ENCODE assay signal across 19 mouse cellular contexts in genomic region chr6:39273427-39273826, GRCm38 (mm10).
A peak's percentile ranks its signal among the peaks of the same experiment; 100 is the strongest.
DNase-seq lines count a peak whose midpoint lies in the region; ATAC-seq and TF ChIP-seq lines count a peak whose summit lies in the region.
"Had no signal": no experiment of that assay in that cellular context is flagged by ENCODE, and none has a peak within 500 bp of the region (broad histone marks: within the 10 kb centered on the region; RNA-seq: fewer than 3 reads in every experiment).

No protein-coding gene starts in this region.

- no peak for TF ChIP-seq EP300 in heart, adult 2 months (IDR thresholded peaks at IDR 0.05; ENCODE audit: insufficient read depth, low read depth, low read length)
- TF ChIP-seq EP300 in liver, postnatal 0 days (IDR thresholded peaks at IDR 0.05; ENCODE audit: low read depth), result no peak

- H3K9me3 ChIP-seq in heart, embryonic 11.5 days (replicated peaks; ENCODE audit: control insufficient read depth, low read length), result no peaks in the 10 kb centered on the region
- no peaks in the 10 kb centered on the region for H3K9me3 ChIP-seq in liver, postnatal 0 days (ENCODE audit: low read length)
- no peaks in the 10 kb centered on the region for H3K9me3 ChIP-seq in liver, embryonic 12.5 days (replicated peaks)
- H3K9me3 ChIP-seq in ES-E14 (ENCODE audit: control insufficient read depth, insufficient read depth, low read depth, low read length), result no peaks in the 10 kb centered on the region
- H3K9me3 ChIP-seq: embryonic facial prominence, embryonic 13.5 days; heart, embryonic 15.5 days; hindbrain, embryonic 13.5 days; midbrain, embryonic 12.5 days had no signal

- H3K36me3 ChIP-seq in heart, adult 2 months (ENCODE audit: control insufficient read depth, insufficient read depth, low read length), result no peaks in the 10 kb centered on the region
- H3K36me3 ChIP-seq in heart, embryonic 11.5 days (ENCODE audit: control insufficient read depth, insufficient read depth, low read length), result no peaks in the 10 kb centered on the region
- H3K36me3 ChIP-seq in liver, postnatal 0 days (replicated peaks; ENCODE audit: insufficient read depth, low read length), result no peaks in the 10 kb centered on the region
- H3K36me3 ChIP-seq in liver, embryonic 12.5 days, result no peaks in the 10 kb centered on the region
- H3K36me3 ChIP-seq in ES-E14 (ENCODE audit: control insufficient read depth, insufficient read depth, low read length, poor library complexity, severe bottlenecking), result no peaks in the 10 kb centered on the region
- no peaks in the 10 kb centered on the region for H3K36me3 ChIP-seq in small intestine, adult 2 months (ENCODE audit: control insufficient read depth, insufficient read depth, low read length)
- H3K36me3 ChIP-seq: embryonic facial prominence, embryonic 13.5 days; heart, embryonic 15.5 days; hindbrain, embryonic 13.5 days; midbrain, embryonic 12.5 days had no signal

- no peak overlapping the region for H3K4me3 ChIP-seq in heart, adult 2 months
- no peak overlapping the region for H3K4me3 ChIP-seq in heart, embryonic 11.5 days (ENCODE audit: low read depth, low read length)
- no peak overlapping the region for H3K4me3 ChIP-seq in liver, postnatal 0 days (ENCODE audit: low read depth, low read length)
- no peak overlapping the region for H3K4me3 ChIP-seq in liver, embryonic 12.5 days
- H3K4me3 ChIP-seq in ES-E14 (ENCODE audit: insufficient read depth in 1 of 2, low read depth in 1 of 2, low read length in 2 of 2, poor library complexity in 1 of 2, severe bottlenecking in 1 of 2), result no peak overlapping the region
- H3K4me3 ChIP-seq in small intestine, adult 2 months (ENCODE audit: low read depth, low read length), result no peak overlapping the region
- H3K4me3 ChIP-seq: embryonic facial prominence, embryonic 13.5 days; heart, embryonic 15.5 days; hindbrain, embryonic 13.5 days; midbrain, embryonic 12.5 days; myocyte had no signal

- DNase-seq in heart, adult 2 months, result no peak
- no peak for DNase-seq in liver, postnatal 0 days
- no peak for DNase-seq in ES-E14 (ENCODE audit: low read depth, low spot score)
- DNase-seq in urinary bladder, postnatal 10 days (ENCODE audit: low spot score), result no peak
- DNase-seq: cerebellum, adult 11 months; cerebellum, postnatal 36 days; lung, postnatal 14 days; retina, postnatal 1 day; spleen, adult 18-20 months; thymus, postnatal 36 days had no signal

- no peaks in the 10 kb centered on the region; the same call in 1 of the 2 replicates for H3K4me1 ChIP-seq in heart, adult 2 months (ENCODE audit: control insufficient read depth, insufficient read depth, low read length)
- no peaks in the 10 kb centered on the region for H3K4me1 ChIP-seq in heart, embryonic 11.5 days (ENCODE audit: control insufficient read depth, insufficient read depth, low read length)
- H3K4me1 ChIP-seq in liver, postnatal 0 days (ENCODE audit: insufficient read depth), result no peaks in the 10 kb centered on the region
- H3K4me1 ChIP-seq in liver, embryonic 12.5 days, result no peaks in the 10 kb centered on the region
- H3K4me1 ChIP-seq in ES-E14 (ENCODE audit: control insufficient read depth in 2 of 2, insufficient read depth in 2 of 2, low read length in 2 of 2, poor library complexity in 1 of 2), result peaks cover 0 to 18% of the 10 kb centered on the region in 2 experiments; a peak in 3 of 4 replicates
- H3K4me1 ChIP-seq in small intestine, adult 2 months (ENCODE audit: control insufficient read depth, insufficient read depth, insufficient read length, low read length), result peaks cover 20% of the 10 kb centered on the region; the same call in 1 of the 2 replicates
- H3K4me1 ChIP-seq: embryonic facial prominence, embryonic 13.5 days; heart, embryonic 15.5 days; hindbrain, embryonic 13.5 days; midbrain, embryonic 12.5 days had no signal

- H3K9ac ChIP-seq in heart, adult 2 months (ENCODE audit: low read depth, low read length), result no peak overlapping the region
- H3K9ac ChIP-seq in heart, embryonic 11.5 days (ENCODE audit: low read depth, low read length), result no peak overlapping the region
- no peak overlapping the region for H3K9ac ChIP-seq in liver, postnatal 0 days (replicated peaks)
- H3K9ac ChIP-seq in liver, embryonic 12.5 days, result no peak overlapping the region
- no peak overlapping the region for H3K9ac ChIP-seq in ES-E14 (ENCODE audit: insufficient read depth, low read depth, low read length, poor library complexity, severe bottlenecking)
- H3K9ac ChIP-seq: embryonic facial prominence, embryonic 13.5 days; heart, embryonic 15.5 days; hindbrain, embryonic 13.5 days; midbrain, embryonic 12.5 days had no signal

- no peak overlapping the region for H3K27ac ChIP-seq in heart, adult 2 months
- H3K27ac ChIP-seq in heart, embryonic 11.5 days (ENCODE audit: low read depth, low read length), result no peak overlapping the region
- H3K27ac ChIP-seq in liver, postnatal 0 days (ENCODE audit: low read depth), result no peak overlapping the region
- H3K27ac ChIP-seq in liver, embryonic 12.5 days, result no peak overlapping the region
- H3K27ac ChIP-seq in ES-E14 (ENCODE audit: insufficient read depth, low read depth, low read length, poor library complexity, severe bottlenecking), result no peak overlapping the region
- peak overlapping the region; percentile 45 for H3K27ac ChIP-seq in small intestine, adult 2 months (ENCODE audit: insufficient read depth, low read depth, low read length)
- H3K27ac ChIP-seq: embryonic facial prominence, embryonic 13.5 days; heart, embryonic 15.5 days; hindbrain, embryonic 13.5 days; midbrain, embryonic 12.5 days had no signal

- no peaks in the 10 kb centered on the region for H3K79me2 ChIP-seq in heart, adult 2 months (replicated peaks; ENCODE audit: control insufficient read depth, insufficient read depth, low read length)

- no peaks in the 10 kb centered on the region for H3K27me3 ChIP-seq in heart, adult 2 months (ENCODE audit: control insufficient read depth, insufficient read depth, low read length)
- no peaks in the 10 kb centered on the region for H3K27me3 ChIP-seq in heart, embryonic 11.5 days (ENCODE audit: control insufficient read depth, insufficient read depth, low read length)
- H3K27me3 ChIP-seq in liver, postnatal 0 days (ENCODE audit: insufficient read depth, low read length), result no peaks in the 10 kb centered on the region
- no peaks in the 10 kb centered on the region for H3K27me3 ChIP-seq in liver, embryonic 12.5 days (replicated peaks)
- H3K27me3 ChIP-seq in small intestine, adult 2 months (ENCODE audit: control insufficient read depth, insufficient read depth, low read length), result no peaks in the 10 kb centered on the region
- H3K27me3 ChIP-seq: embryonic facial prominence, embryonic 13.5 days; heart, embryonic 15.5 days; hindbrain, embryonic 13.5 days; midbrain, embryonic 12.5 days had no signal

- intact Hi-C loops in heart, adult 2 months (cut with DNase I), result no loop called here

- TF ChIP-seq CTCF in heart, adult 2 months (IDR thresholded peaks at IDR 0.05), result peak; percentile 49
- TF ChIP-seq CTCF in liver, postnatal 0 days (IDR thresholded peaks at IDR 0.05; ENCODE audit: low read depth), result peak; percentile 51
- peak; percentile 40; the same call in 1 of the 2 replicates for TF ChIP-seq CTCF in small intestine, adult 2 months (IDR thresholded peaks at IDR 0.05; ENCODE audit: extremely low read depth, insufficient read length, insufficient replicate concordance, low read depth, low read length)

- H3K4me2 ChIP-seq in heart, embryonic 11.5 days, result no peak overlapping the region
- H3K4me2 ChIP-seq in liver, postnatal 0 days (ENCODE audit: low read depth, low read length), result no peak overlapping the region
- no peak overlapping the region for H3K4me2 ChIP-seq in liver, embryonic 12.5 days
- H3K4me2 ChIP-seq: embryonic facial prominence, embryonic 13.5 days; heart, embryonic 15.5 days; hindbrain, embryonic 13.5 days; midbrain, embryonic 12.5 days had no signal

- in situ Hi-C loops in ES-E14 (cut with MboI; ENCODE audit: low sequenced_read_pairs in 2 of 2, unreplicated experiment in 2 of 2), result no loop called here

- no peak for ATAC-seq in heart, embryonic 11.5 days (replicated peaks; ENCODE audit: insufficient number of reproducible peaks, low FRiP score, low TSS enrichment)
- ATAC-seq in liver, postnatal 0 days, result no peak
- no peak for ATAC-seq in liver, embryonic 12.5 days
- ATAC-seq in inflammation-experienced regulatory T-cells, adult 6 months, result no peak

- WGBS in heart, adult 2 months, result 87% methylated on average over 1 of the region's 1 CpGs
- 82% methylated on average over 1 of the region's 1 CpGs for WGBS in heart, embryonic 11.5 days (ENCODE audit: insufficient replicate concordance)
- WGBS in liver, postnatal 0 days (ENCODE audit: insufficient replicate concordance), result 86% methylated on average over 1 of the region's 1 CpGs
- WGBS in liver, embryonic 12.5 days (ENCODE audit: insufficient replicate concordance), result 74% methylated on average over 1 of the region's 1 CpGs
- WGBS in small intestine, adult 2 months, result 88% methylated on average over 1 of the region's 1 CpGs

- no peak for TF ChIP-seq POLR2A in heart, adult 2 months (IDR thresholded peaks at IDR 0.05; ENCODE audit: insufficient read depth, low read depth, low read length)
- no peak for TF ChIP-seq POLR2A in small intestine, adult 2 months (IDR thresholded peaks at IDR 0.05; ENCODE audit: low read depth, low read length)

TF ChIP-seq in ES-E14, 5 proteins besides CTCF, POLR2A, EP300 and RAD21:
- TF ChIP-seq HCFC1 (IDR thresholded peaks at IDR 0.05; ENCODE audit: borderline replicate concordance, insufficient read depth, low read length), result no peak
- no peak for TF ChIP-seq CHD2 (IDR thresholded peaks at IDR 0.05; ENCODE audit: low read depth, low read length)
- TF ChIP-seq ZNF384 (IDR thresholded peaks at IDR 0.05; ENCODE audit: low read depth, low read length), result no peak
- no peak for TF ChIP-seq ZC3H11A (IDR thresholded peaks at IDR 0.05; ENCODE audit: borderline replicate concordance, low read depth, low read length)
- peak; percentile 93 for TF ChIP-seq MAFK (IDR thresholded peaks at IDR 0.05; ENCODE audit: insufficient read depth, low read depth, low read length)
